Mouse (Mus musculus): ENCODE measurements at regions not wholly inside any gene's neighbourhood (a gene's known extent, or its start where the extent isn't known, plus 50 kb on each side); places are given as distances from the start of the nearest gene placed in this dataset.

- intact Hi-C loops (cut with DNase I): no loop called here
- no peak; the same call in 1 of the 2 replicates for TF ChIP-seq CTCF (IDR thresholded peaks at IDR 0.05)
- no peak for DNase-seq (ENCODE audit: extremely low spot score in 1 of 2, low spot score in 2 of 2)
Observed at GRCm38 (mm10) chr8:48964929-48965328, 121.2 kb upstream of the Tenm3 start.

GRCm38 (mm10) chr8:48957614-48958013, 113.9 kb upstream of the Tenm3 start:
- no peak for DNase-seq (ENCODE audit: extremely low spot score in 1 of 2, low spot score in 2 of 2)
- TF ChIP-seq CTCF (IDR thresholded peaks at IDR 0.05): no peak
- Histone ChIP-seq H3K4me3 (no peak overlapping the region), H3K27ac (no peak overlapping the region)
- intact Hi-C loops (cut with DNase I): no loop called here

More at GRCm38 (mm10) chr8:48964929-48965328, 121.2 kb upstream of the Tenm3 start:
- H3K4me3 ChIP-seq: no peak overlapping the region
- H3K27ac ChIP-seq: no peak overlapping the region

- no peak overlapping the region for H3K4me3 ChIP-seq
- no peak for DNase-seq (ENCODE audit: extremely low spot score in 1 of 2, low spot score in 2 of 2)
- intact Hi-C loops (cut with DNase I): no loop called here
- TF ChIP-seq CTCF (IDR thresholded peaks at IDR 0.05): no peak
- no peak overlapping the region for H3K27ac ChIP-seq
Observed at GRCm38 (mm10) chr8:48951412-48951811, 107.7 kb upstream of the Tenm3 start.

GRCm38 (mm10) chr8:48944177-48944576, 100.4 kb upstream of the Tenm3 start:
- TF ChIP-seq CTCF (IDR thresholded peaks at IDR 0.05): no peak
- Histone ChIP-seq H3K27ac (no peak overlapping the region), H3K4me3 (no peak overlapping the region)
- intact Hi-C loops (cut with DNase I): no loop called here
- no peak for DNase-seq (ENCODE audit: extremely low spot score in 1 of 2, low spot score in 2 of 2)

- no peak overlapping the region for H3K27ac ChIP-seq
- intact Hi-C loops (cut with DNase I): no loop called here
- TF ChIP-seq CTCF (IDR thresholded peaks at IDR 0.05): no peak
- DNase-seq (ENCODE audit: extremely low spot score in 1 of 2, low spot score in 2 of 2): no peak
- no peak overlapping the region for H3K4me3 ChIP-seq
Observed at GRCm38 (mm10) chr8:48937144-48937543, 93.4 kb upstream of the Tenm3 start.

- intact Hi-C loops (cut with DNase I): no loop called here
- DNase-seq (ENCODE audit: extremely low spot score in 1 of 2, low spot score in 2 of 2): no peak
- H3K4me3 ChIP-seq: no peak overlapping the region
- TF ChIP-seq CTCF (IDR thresholded peaks at IDR 0.05): no peak
- H3K27ac ChIP-seq: no peak overlapping the region
Observed at GRCm38 (mm10) chr8:48927135-48927534, 83.4 kb upstream of the Tenm3 start.

- Histone ChIP-seq H3K27ac (no peak overlapping the region), H3K4me3 (no peak overlapping the region)
- DNase-seq (ENCODE audit: extremely low spot score in 1 of 2, low spot score in 2 of 2): no peak
- intact Hi-C loops (cut with DNase I): no loop called here
- no peak for TF ChIP-seq CTCF (IDR thresholded peaks at IDR 0.05)
Observed at GRCm38 (mm10) chr8:48915275-48915674, 71.5 kb upstream of the Tenm3 start.

GRCm38 (mm10) chr8:48912842-48913241, 69.1 kb upstream of the Tenm3 start:
- no peak for DNase-seq (ENCODE audit: extremely low spot score in 1 of 2, low spot score in 2 of 2)
- TF ChIP-seq CTCF (IDR thresholded peaks at IDR 0.05): no peak
- no peak overlapping the region for H3K4me3 ChIP-seq
- intact Hi-C loops (cut with DNase I): no loop called here
- H3K27ac ChIP-seq: no peak overlapping the region

GRCm38 (mm10) chr8:48901668-48902406, 58.1 kb upstream of the Tenm3 start:
- no peak for TF ChIP-seq CTCF (IDR thresholded peaks at IDR 0.05)
- H3K27ac ChIP-seq: no peak overlapping the region
- intact Hi-C loops (cut with DNase I): no loop called here
- no peak for DNase-seq (ENCODE audit: extremely low spot score in 1 of 2, low spot score in 2 of 2)
- H3K4me3 ChIP-seq: no peak overlapping the region

GRCm38 (mm10) chr8:48896687-48897086, 52.9 kb upstream of the Tenm3 start:
- no peak for TF ChIP-seq CTCF (IDR thresholded peaks at IDR 0.05)
- intact Hi-C loops (cut with DNase I): no loop called here
- H3K27ac ChIP-seq: no peak overlapping the region
- H3K4me3 ChIP-seq: no peak overlapping the region
- DNase-seq (ENCODE audit: extremely low spot score in 1 of 2, low spot score in 2 of 2): no peak

GRCm38 (mm10) chr8:48896251-48896650, 52.5 kb upstream of the Tenm3 start:
- no peak overlapping the region for H3K4me3 ChIP-seq
- DNase-seq (ENCODE audit: extremely low spot score in 1 of 2, low spot score in 2 of 2): no peak
- no peak overlapping the region for H3K27ac ChIP-seq
- intact Hi-C loops (cut with DNase I): no loop called here
- no peak for TF ChIP-seq CTCF (IDR thresholded peaks at IDR 0.05)

GRCm38 (mm10) chr8:48895586-48895985, 51.8 kb upstream of the Tenm3 start:
- H3K4me3 ChIP-seq: no peak overlapping the region

More at GRCm38 (mm10) chr8:48895586-48895985, 51.8 kb upstream of the Tenm3 start:
- no peak overlapping the region for H3K27ac ChIP-seq
- no peak for TF ChIP-seq CTCF (IDR thresholded peaks at IDR 0.05)
- intact Hi-C loops (cut with DNase I): no loop called here
- DNase-seq (ENCODE audit: extremely low spot score in 1 of 2, low spot score in 2 of 2): no peak

Data from left cerebral cortex, adult 2 months (tissue).